Mouse (Mus musculus): Measurements from ENCODE around the gene Axin2. TPM values are rescaled to one million over a fixed set of nuclear protein-coding genes. Genes with fewer than 3 reads are reported as not detected.

The Axin2 gene
- polyA plus RNA-seq, 1 experiment from 2014 or later = 19.7 TPM

GRCm38 (mm10) chr11:108985836-108986235 lies 65.7 kb downstream of the Axin2 start:
- Histone ChIP-seq H3K4me3 (no peak overlapping the region), H3K9ac (no peak overlapping the region), H3K4me2 (replicated peaks) (no peak overlapping the region), H3K4me1 (peaks cover 7% of the 10 kb centered on the region), H3K27me3 (no peaks in the 10 kb centered on the region), H3K9me3 (no peaks in the 10 kb centered on the region), H3K27ac (no peak overlapping the region), H3K36me3 (no peaks in the 10 kb centered on the region)
- 69% methylated on average over 7 of the region's 7 CpGs for WGBS
- ATAC-seq (ENCODE audit: low FRiP score, low read depth) = no peak

GRCm38 (mm10) chr11:108987226-108987625 lies 67.1 kb downstream of the Axin2 start:
- 41% methylated on average over 3 of the region's 3 CpGs for WGBS
- H3K4me2 ChIP-seq (replicated peaks) = no peak overlapping the region
- H3K4me3 ChIP-seq = no peak overlapping the region
- no peak overlapping the region for H3K9ac ChIP-seq
- H3K27ac ChIP-seq = no peak overlapping the region
- H3K4me1 ChIP-seq = peaks cover 7% of the 10 kb centered on the region
- H3K36me3 ChIP-seq = no peaks in the 10 kb centered on the region
- ATAC-seq (ENCODE audit: low FRiP score, low read depth) = no peak
- H3K27me3 ChIP-seq = no peaks in the 10 kb centered on the region
- H3K9me3 ChIP-seq = no peaks in the 10 kb centered on the region

DNA sequence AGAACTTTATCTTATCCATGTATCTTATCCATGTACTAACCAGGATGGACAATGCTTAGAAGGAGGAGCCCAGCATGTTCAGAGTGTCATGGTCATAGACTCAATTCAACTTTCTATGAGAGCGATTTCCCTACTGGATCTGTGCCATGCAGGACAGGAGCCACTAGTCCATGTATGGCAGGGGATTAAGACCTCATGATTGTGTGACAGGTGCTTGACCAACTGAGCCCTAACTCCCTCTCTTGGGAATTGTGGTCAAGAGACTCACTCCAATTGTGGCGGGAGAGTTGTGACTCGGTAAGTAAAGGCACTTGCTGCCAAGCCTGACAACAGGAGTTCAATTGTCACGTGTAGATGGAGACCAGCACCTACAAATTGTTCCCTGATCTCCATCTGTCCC lies 67.6 kb downstream of the Axin2 start:
- Histone ChIP-seq H3K36me3 (no peaks in the 10 kb centered on the region), H3K4me2 (replicated peaks) (no peak overlapping the region), H3K4me1 (peaks cover 7% of the 10 kb centered on the region), H3K27ac (no peak overlapping the region), H3K4me3 (no peak overlapping the region), H3K27me3 (no peaks in the 10 kb centered on the region), H3K9ac (no peak overlapping the region), H3K9me3 (no peaks in the 10 kb centered on the region)
- no peak for ATAC-seq (ENCODE audit: low FRiP score, low read depth)
- WGBS = 83% methylated on average over 4 of the region's 4 CpGs

DNA sequence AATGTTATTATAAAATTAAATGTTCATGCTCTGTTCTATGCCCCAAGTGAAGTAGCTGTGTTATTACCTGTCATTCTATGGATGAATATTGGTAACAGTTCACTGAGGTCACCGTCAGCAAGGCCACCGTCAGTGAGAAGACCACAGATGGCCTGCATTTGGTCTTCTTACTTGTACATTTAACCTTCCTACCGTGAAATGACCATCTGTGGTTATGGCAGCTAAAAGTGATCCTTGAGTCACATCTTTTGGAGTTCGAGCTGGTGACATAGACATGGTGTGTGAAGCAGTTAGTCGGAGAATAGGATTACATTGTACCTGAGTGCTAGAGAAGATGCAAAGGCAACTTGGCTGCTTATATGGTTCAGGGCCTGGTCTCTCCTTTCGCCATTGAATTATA lies 68.1 kb downstream of the Axin2 start:
- Histone ChIP-seq H3K4me2 (replicated peaks) (no peak overlapping the region), H3K9ac (no peak overlapping the region), H3K4me3 (no peak overlapping the region), H3K36me3 (no peaks in the 10 kb centered on the region), H3K27ac (no peak overlapping the region), H3K4me1 (peaks cover 7% of the 10 kb centered on the region), H3K9me3 (no peaks in the 10 kb centered on the region; the same call in 1 of the 2 replicates), H3K27me3 (no peaks in the 10 kb centered on the region)
- WGBS = 88% methylated on average over 6 of the region's 6 CpGs
- no peak for ATAC-seq (ENCODE audit: low FRiP score, low read depth)

DNA sequence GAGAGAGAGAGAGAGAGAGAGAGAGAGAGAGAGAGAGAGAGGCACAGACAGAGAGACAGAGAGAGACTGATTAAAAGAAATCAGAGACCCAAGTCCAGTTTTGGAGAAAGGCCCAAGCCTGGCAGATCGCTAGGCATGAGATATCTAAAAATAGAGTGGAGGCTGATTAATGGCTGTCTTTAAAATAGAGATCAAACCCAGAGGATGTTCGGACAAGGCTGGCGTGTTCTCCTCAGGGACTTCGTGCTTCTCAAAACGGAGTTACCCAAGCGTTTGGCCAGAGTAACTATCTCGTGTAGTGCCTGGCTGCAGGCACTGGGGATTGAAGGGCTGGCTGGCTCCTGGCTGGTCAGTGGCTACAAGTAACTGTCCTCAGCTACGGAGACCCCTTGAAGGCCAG lies 69.8 kb downstream of the Axin2 start:
- no peaks in the 10 kb centered on the region; the same call in 1 of the 2 replicates for H3K9me3 ChIP-seq
- no peak for ATAC-seq (ENCODE audit: low FRiP score, low read depth)
- no peak overlapping the region for H3K4me3 ChIP-seq
- no peak overlapping the region for H3K27ac ChIP-seq
- WGBS = 79% methylated on average over 8 of the region's 8 CpGs
- no peak overlapping the region for H3K9ac ChIP-seq
- H3K4me2 ChIP-seq (replicated peaks) = no peak overlapping the region
- no peaks in the 10 kb centered on the region for H3K36me3 ChIP-seq
- no peaks in the 10 kb centered on the region for H3K27me3 ChIP-seq
- H3K4me1 ChIP-seq = peaks cover 7% of the 10 kb centered on the region; the same call in 1 of the 2 replicates

DNA sequence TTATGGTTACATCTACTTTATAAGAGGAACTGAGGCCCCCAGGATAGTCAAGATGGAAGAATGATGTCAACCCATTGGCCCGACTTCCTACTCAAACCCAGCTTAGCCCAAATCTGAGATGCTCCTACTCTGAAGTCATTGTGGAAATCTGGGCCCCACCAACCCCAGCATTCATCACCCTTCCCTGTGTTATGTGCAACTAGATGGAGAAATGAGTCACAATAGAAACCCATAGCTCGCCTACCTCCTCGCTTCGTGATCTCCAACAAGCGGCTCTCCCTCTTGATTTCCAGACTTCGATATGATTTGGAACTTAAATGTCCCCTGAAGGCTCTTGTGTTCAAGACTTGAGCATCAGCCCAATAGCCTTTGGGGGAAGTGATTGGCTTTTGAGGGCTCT lies 73.3 kb downstream of the Axin2 start:
- no peak overlapping the region for H3K27ac ChIP-seq
- WGBS = 95% methylated on average over 6 of the region's 6 CpGs
- no peaks in the 10 kb centered on the region for H3K36me3 ChIP-seq
- no peaks in the 10 kb centered on the region for H3K4me1 ChIP-seq
- H3K9me3 ChIP-seq = no peaks in the 10 kb centered on the region; the same call in 1 of the 2 replicates
- no peak overlapping the region for H3K4me3 ChIP-seq
- ATAC-seq (ENCODE audit: low FRiP score, low read depth) = no peak
- no peak overlapping the region for H3K4me2 ChIP-seq (replicated peaks)
- H3K27me3 ChIP-seq = no peaks in the 10 kb centered on the region
- H3K9ac ChIP-seq = no peak overlapping the region

- H3K27ac ChIP-seq = no peak overlapping the region
- 73% methylated on average over 10 of the region's 10 CpGs for WGBS
- no peak overlapping the region for H3K4me2 ChIP-seq (replicated peaks)
These were observed 75.2 kb downstream of the Axin2 start for GRCm38 (mm10) chr11:108995196-108995989.

DNA sequence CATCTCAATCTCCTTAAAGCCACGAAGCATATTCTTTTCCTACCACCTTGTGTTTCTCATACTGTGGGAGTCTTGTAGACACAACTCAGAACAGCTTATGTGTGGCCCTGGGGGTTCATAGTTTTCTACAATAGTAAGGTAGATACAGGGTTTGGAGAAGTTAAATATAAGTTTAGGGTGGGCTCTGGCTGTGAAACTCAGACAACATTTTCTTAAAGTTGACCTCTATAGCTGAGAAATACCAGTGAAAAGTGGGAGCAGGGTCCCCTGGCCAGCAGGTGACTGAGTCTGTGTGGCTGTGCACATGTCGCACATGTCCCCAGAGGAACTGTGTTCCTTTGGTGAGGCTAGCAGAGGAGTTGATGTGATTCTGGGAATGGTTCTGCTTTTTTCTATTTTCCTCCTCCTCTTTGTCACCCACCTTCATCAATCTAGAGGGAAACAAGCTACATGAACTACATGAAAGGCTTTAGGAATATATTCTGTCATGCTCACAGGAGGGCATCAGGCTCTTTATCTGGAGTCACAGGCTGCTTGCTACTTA lies 75.9 kb downstream of the Axin2 start:
- Histone ChIP-seq H3K27me3 (no peaks in the 10 kb centered on the region), H3K36me3 (no peaks in the 10 kb centered on the region), H3K9ac (no peak overlapping the region), H3K4me2 (replicated peaks) (no peak overlapping the region), H3K9me3 (peaks cover 10% of the 10 kb centered on the region), H3K27ac (no peak overlapping the region), H3K4me3 (no peak overlapping the region), H3K4me1 (no peaks in the 10 kb centered on the region)
- 81% methylated on average over 2 of the region's 2 CpGs for WGBS
- ATAC-seq (ENCODE audit: low FRiP score, low read depth) = no peak

More at GRCm38 (mm10) chr11:108995196-108995989, 75.2 kb downstream of the Axin2 start:
- Histone ChIP-seq H3K4me3 (no peak overlapping the region), H3K9ac (no peak overlapping the region), H3K27me3 (no peaks in the 10 kb centered on the region), H3K4me1 (no peaks in the 10 kb centered on the region), H3K9me3 (peaks cover 4% of the 10 kb centered on the region), H3K36me3 (no peaks in the 10 kb centered on the region)
- no peak for ATAC-seq (ENCODE audit: low FRiP score, low read depth)

DNA sequence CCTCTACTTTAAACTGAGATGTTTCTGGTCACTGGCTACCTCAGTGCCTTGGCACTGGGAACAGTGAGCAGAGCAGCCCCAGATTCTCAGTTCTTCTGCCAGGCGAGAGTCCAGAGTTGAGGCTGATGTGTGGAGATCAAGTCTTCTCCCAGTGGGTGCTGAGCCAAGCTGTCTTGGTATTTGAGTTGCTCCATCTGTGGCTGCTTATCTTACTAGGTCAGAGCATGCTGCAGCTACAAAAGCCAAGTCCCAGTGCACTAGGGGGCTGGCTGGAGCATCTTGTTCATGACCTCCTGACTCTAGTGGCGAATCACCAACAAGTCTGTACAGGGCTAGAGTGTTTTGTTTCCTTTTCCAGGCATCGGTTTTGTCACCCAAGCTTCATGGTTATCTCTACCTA lies 77.7 kb downstream of the Axin2 start:
- Histone ChIP-seq H3K9me3 (peaks cover 15% of the 10 kb centered on the region), H3K4me3 (no peak overlapping the region), H3K27me3 (no peaks in the 10 kb centered on the region), H3K9ac (no peak overlapping the region), H3K4me2 (replicated peaks) (no peak overlapping the region), H3K36me3 (no peaks in the 10 kb centered on the region), H3K27ac (no peak overlapping the region), H3K4me1 (no peaks in the 10 kb centered on the region)
- 89% methylated on average over 3 of the region's 3 CpGs for WGBS
- ATAC-seq (ENCODE audit: low FRiP score, low read depth) = no peak

Other genes starting within 250 kb of the Axin2 start
- gene E030025P04Rik, start 224.0 kb downstream of the Axin2 start, polyA plus RNA-seq (2015; fragmentation: Nextera tagmentation; extraction: Ambion mirVana) = not detected in 2 replicates